Mouse (Mus musculus) monocyte, adult 5-6 weeks (primary cell): ENCODE results near the gene Ephx4. TPM values are rescaled to one million over a fixed set of nuclear protein-coding genes. Genes with fewer than 3 reads are reported as not detected.

Experiments used
- ATAC-seq: fragments of 153-309, 156-312 bp; replicated peaks from 2 replicates; pipeline ENCODE4 v1.8.0; 2017; ENCODE audit warnings: mild to moderate bottlenecking; ENCODE audit not compliant: low TSS enrichment, insufficient number of reproducible peaks, severe bottlenecking, poor library complexity, low FRiP score
- total RNA-seq: library from RNA; stranded (forward); fragments of 200-1000, 200-491, 200-594 nt; gene quantifications from 3 replicates; pipeline ENCODE4 v1.2.3, GENCODE M21; 2017

The Ephx4 gene
- total RNA-seq, 1 experiment from 2014 or later: not detected

GRCm38 (mm10) chr5:107415098-107415497 lies 12.6 kb downstream of the Ephx4 start:
- ATAC-seq: no peak

DNA sequence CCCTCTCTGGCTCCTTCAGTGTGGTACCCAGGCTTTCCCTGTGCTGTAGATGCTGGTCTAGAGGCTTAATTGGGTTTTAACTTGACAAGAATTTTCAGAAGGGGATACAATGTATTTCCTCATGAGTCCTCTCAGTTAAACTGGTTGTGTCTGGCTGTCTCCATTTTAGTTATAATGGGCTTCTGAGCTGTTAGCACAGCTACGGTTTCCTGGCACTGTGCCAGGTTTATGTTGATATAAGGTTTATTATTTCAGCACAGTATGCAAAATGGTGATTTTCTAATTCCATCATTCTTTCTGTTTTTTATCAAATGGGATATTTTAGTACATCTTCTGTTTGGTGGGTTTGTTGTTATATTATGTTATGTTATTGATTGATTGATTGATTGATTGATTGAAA lies 19.1 kb downstream of the Ephx4 start:
- ATAC-seq: no peak

DNA sequence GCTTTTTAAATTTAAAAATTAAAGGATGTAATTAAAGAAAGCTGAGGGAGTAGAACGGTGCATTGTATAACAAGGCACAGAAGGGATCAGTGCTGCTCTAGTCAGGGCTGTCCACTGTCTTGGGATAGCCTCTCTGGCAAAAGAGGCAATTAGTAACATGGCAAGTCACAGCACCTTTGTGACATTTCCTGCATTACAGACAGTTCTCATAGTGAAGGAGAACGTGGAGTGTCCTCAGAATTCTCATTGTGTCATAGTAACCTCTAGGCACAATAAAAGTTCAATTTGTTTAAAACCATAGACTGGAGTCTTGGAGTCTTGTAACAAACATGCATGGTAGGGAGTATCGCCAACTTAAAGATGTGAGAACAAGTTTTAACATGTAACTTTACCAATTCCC lies 28.7 kb downstream of the Ephx4 start, which contains the start of gene Lpcat2b:
Gene Lpcat2b (plus strand): TSS at position 301 of the 400 bp plus-strand sequence.
- ATAC-seq: no peak

DNA sequence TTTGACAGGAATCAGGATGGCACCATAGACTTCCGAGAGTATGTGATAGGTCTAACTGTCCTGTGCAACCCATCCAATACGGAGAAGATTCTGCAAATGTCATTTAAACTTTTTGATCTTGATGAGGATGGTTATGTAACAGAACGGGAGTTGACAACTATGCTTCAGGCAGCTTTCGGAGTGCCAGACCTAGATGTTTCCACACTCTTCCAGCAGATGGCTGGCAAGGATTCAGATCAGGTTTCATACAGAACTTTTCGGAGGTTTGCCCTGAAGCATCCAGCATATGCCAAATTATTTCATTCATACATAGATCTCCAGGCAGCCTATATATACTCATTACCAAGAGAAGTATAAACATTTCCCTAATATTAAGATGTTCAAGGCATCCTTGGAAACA lies 31.5 kb downstream of the Ephx4 start:
- no peak for ATAC-seq

DNA sequence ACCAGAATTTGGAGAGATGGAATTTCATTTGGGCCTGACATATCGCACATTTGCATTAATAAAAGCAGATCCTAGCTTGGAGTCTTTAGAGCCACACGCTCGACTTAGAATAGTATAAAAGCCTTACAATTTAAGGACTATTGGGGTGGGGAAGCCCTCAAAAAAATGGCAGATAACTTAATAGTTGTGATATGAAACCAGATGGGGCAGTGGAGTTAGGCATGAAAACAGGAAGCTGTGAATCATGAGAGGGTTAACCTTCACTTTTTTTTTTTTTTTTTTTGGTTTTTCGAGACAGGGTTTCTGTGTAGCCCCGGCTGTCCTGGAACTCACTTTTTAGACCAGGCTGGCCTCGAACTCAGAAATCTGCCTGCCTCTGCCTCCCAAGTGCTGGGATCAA lies 33.6 kb downstream of the Ephx4 start:
- ATAC-seq: no peak

DNA sequence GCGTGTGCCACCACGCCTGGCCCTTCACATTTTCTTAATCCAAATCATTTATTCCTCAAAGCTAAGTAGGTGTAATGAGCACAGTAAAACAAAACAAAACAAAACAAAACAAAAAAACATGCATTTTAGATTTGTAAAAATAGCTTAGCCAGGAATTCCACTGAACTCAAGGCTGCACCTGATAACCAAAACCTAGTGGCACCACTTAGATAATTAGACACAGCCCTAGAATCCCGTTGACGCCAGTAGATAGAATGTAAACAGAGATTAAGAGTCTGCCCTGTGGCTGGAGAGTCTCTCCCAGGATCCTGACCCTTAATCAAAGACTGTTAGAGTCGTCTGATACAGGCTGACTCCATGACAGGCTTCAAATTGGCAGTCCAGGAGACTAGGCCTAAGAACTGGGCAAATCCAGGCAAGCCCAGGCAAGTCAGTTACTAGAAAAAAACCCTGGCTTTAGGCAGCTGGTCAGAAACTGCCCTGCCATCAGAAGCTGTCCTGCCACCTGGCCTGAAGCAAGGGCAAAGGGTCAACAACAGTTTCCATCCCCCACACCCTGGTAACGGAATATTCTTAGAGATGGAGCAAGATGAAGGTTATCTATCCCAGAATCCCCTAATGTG lies 34.2 kb downstream of the Ephx4 start:
- no peak for ATAC-seq

DNA sequence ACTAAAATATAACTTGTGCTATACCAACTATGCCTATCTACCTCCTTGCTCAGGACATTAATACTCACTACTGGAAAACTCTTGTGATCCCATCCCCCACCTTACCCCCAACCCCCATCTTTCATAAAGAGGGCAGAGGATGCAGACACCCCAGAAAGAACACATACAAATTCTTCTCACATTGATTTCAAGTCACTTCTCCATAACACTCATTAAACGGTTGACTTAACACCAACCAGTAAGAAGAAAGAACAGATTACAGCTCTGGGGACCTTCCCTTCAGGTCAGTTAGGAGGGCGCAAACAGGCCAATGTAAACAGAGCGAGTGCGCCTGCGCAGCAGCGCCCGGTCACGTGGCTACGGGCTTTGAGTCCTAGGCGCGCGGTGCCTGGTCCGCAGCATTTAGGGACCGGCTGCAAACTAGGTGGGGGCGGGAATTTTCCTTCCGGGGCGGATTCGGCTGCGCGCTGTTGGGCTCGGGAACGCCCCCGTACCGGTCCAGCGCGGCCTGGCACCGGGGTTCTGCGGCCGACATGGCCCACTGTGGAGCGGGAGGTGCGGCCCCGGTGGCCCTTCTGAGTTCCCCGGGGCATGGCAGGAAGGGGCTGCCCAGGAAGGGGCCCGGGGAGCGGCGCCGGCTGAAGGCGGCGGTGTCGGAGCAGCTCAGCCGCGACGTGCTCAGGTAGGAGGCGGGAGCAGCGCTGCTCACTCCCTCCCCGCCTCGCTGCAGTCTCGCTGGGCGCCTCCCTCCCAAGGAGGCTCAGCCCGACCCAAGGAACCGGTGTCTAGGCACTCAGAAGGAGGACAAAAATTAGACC lies 35.1 kb downstream of the Ephx4 start, which contains the start of gene Btbd8:
Gene Btbd8 (plus strand): TSS at position 534 of the 818 bp plus-strand sequence.
- peak; percentile 88 for ATAC-seq

GRCm38 (mm10) chr5:107438353-107438752 lies 35.8 kb downstream of the Ephx4 start:
- no peak for ATAC-seq

DNA sequence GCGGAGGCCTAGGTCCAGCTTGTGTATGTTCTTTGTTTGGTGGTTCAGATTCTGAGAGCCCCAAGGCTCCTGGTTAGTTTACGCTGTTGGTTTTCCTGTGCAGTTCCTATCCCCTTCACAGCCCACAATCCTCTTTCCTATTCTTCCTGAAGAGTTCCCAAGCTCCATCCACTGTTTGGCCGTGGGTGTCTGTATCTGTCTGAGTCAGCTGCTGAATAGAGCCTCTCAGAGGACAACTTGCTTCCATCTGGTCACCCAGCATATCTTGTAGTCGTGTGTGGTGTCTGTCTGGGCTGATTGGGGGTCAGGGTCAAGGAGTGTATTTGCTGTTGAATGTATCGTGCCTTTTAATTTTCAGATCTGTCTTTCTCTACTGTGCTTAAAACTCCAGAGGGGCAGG lies 39.3 kb downstream of the Ephx4 start:
- no peak for ATAC-seq

- no peak for ATAC-seq
Measured at GRCm38 (mm10) chr5:107444251-107444650, 41.7 kb downstream of the Ephx4 start.

DNA sequence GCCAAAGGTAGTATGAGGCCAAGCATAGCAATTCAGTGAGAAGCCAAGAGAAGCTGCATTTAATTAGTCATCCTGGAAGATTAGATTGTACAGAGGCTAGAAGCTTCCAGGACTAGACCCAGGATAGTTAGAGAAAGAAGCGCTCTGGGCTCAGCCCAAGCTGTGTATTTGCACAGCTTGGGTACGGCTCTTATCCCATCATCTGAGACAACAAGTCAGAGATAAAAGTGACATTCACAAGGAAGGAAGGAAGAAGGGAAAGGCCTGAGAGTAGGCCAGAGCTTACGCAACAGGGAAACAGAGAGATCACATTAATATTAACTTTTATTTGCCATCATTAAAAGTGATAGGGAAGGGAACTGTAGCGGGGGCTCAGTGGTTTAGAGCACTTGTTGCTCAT lies 45.4 kb downstream of the Ephx4 start:
- no peak for ATAC-seq

DNA sequence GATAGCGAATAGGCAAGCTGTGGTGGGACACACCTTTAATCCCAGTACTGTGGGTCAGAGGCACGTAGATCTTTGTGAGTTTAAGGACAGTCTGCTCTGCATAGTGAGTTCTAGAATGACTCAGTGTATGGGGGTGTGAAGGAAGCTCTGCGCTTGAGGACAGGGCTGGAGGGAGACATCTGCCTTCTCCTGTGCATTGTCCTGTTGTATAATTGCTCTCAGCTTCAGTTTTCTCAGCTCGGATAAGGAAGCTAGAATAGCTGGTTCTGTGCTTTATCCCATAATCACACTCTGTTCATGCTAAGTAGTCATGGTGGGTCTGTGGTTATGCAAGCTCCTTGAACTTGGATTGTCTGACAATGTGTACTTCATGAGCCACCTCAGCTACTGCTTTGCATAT lies 46.2 kb downstream of the Ephx4 start:
- ATAC-seq: no peak

GRCm38 (mm10) chr5:107449620-107450019 lies 47.1 kb downstream of the Ephx4 start:
- ATAC-seq: no peak

DNA sequence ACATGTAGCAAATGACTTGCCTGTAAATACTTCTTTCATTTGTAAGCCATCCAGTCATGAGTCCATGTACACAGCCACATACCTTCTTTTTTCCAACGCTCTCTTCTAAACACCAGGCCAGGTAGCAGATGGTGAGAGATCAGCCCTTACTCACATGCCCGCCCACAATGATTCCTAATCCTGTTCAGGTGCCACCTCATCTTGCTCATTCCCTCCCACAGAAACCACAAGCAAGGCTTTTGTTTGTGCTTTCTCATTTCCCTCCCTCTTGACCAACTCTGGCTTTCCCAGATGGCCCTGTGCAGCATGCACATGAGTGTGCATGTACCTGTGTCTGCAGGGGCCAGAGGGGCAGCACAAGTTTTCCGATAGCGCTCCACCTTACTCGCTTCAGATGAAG lies 47.8 kb downstream of the Ephx4 start:
- no peak for ATAC-seq

DNA sequence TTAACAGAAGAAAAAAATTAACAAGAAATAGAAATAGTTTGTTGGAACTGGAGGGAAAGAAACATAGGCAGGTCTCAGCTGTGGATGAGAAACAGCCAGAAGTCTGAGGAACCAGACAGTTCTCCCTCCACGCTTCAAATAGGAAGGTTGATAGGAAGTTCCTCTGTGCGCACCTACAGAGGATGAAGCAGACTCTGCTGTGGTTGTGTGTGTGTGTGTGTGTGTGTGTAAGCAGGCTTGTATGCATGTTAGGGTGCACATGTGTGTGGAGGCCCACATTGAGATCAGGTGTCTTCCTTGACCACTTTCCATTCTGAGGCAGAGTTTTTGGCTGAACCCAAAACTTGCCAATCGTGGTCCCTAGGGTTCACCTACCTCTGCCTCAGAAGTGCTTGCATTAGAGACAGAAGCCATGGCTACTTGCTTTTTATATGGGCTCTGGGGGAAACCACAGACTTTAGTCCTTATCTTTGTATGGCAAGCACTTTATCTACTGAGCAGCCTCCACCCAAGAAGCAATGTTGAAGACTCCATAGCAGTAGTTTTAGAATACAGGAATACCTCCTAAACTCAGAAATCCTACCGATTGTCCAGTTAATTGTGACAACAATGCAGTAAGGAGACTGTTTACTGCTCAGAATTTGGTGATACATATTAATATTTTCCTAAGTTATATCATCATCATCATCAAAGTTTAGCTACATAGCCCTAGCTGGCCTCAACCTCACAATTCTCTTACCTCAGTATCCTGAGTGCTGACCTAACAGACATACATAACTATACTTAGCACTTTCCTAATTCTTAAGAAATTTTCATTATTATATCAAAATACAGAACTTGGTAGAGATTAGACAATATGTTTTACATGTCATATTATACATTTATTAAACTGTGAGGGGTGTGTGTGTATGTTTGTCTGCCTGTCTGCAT lies 59.9 kb downstream of the Ephx4 start:
- no peak for ATAC-seq

DNA sequence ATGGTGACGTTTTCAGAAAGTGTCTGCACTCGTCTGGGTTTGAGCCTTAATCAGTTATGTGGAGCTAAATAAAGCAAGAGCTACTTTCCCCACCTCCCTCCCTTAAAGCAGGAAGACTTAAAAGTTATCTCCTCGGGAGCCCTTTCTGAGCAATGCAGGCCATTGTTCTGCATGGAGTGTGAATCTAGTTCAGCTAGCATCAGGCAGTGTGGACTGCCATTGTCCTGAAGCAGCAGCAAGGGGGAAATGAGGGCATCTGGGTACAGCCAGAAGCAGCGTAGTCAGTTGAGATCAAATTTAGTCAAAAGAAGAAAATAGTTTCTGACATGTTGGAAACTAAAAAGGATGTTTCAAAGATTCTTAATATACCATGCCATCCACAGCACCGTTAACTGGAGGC lies 64.0 kb downstream of the Ephx4 start:
- ATAC-seq: no peak

DNA sequence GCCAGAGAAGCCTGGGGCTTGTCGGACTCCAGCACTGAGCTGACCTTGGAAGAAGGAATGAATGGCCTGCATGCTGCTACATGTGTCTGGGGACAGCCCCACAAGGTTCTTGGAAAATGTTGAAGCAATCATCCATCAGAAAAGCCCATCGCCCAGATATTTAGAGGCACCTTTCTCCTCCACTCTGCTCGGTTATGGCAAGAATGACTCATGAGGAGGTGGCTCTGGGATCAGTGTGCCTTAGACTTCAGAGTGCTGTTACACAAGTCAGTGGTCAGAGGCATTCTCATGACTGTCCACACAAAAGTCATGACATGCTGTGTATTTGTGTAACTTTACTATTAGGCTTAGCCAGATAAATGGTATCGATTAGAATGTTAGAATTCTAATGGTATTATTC lies 64.6 kb downstream of the Ephx4 start:
- no peak for ATAC-seq

- no peak for ATAC-seq
Measured at GRCm38 (mm10) chr5:107470600-107471329, 68.2 kb downstream of the Ephx4 start.
